Mouse (Mus musculus): ENCODE results near the gene Mllt3. TPM values are rescaled to one million over a fixed set of nuclear protein-coding genes. Genes with fewer than 3 reads are reported as not detected.

The Mllt3 gene
- polyA plus RNA-seq, 1 experiment from 2014 or later, result 67.2 TPM

- Histone ChIP-seq H3K9me3 (replicated peaks) (no peaks in the 10 kb centered on the region), H3K4me1 (peaks cover 14% of the 10 kb centered on the region), H3K27me3 (ENCODE audit: low read depth, poor library complexity, severe bottlenecking) (peaks cover 49% of the 10 kb centered on the region), H3K36me3 (peaks cover 36% of the 10 kb centered on the region), H3K4me3 (no peak overlapping the region), H3K27ac (replicated peaks) (no peak overlapping the region)
- DNase-seq (ENCODE audit: low spot score), result no peak
- 93% methylated on average over 3 of the region's 3 CpGs for WGBS
Measured at GRCm38 (mm10) chr4:87794216-87794615, 238.9 kb downstream of the Mllt3 start.

GRCm38 (mm10) chr4:87792511-87792910, 240.7 kb downstream of the Mllt3 start:
- H3K9me3 ChIP-seq (replicated peaks), result no peaks in the 10 kb centered on the region
- H3K27ac ChIP-seq (replicated peaks), result no peak overlapping the region
- H3K27me3 ChIP-seq (ENCODE audit: low read depth, poor library complexity, severe bottlenecking), result peaks cover 55% of the 10 kb centered on the region
- no peak overlapping the region for H3K4me3 ChIP-seq
- H3K4me1 ChIP-seq, result peaks cover 14% of the 10 kb centered on the region
- peaks cover 52% of the 10 kb centered on the region for H3K36me3 ChIP-seq
- 66% methylated on average over 5 of the region's 5 CpGs for WGBS
- DNase-seq (ENCODE audit: low spot score), result no peak

GRCm38 (mm10) chr4:87789446-87789845, 243.7 kb downstream of the Mllt3 start:
- Histone ChIP-seq H3K9me3 (replicated peaks) (no peaks in the 10 kb centered on the region), H3K4me1 (peaks cover 38% of the 10 kb centered on the region), H3K27ac (replicated peaks) (no peak overlapping the region), H3K27me3 (ENCODE audit: low read depth, poor library complexity, severe bottlenecking) (peaks cover 36% of the 10 kb centered on the region; the same call in 1 of the 2 replicates), H3K36me3 (peaks cover 52% of the 10 kb centered on the region), H3K4me3 (no peak overlapping the region)
- 92% methylated on average over 7 of the region's 7 CpGs for WGBS
- no peak for DNase-seq (ENCODE audit: low spot score)

- Histone ChIP-seq H3K4me1 (peaks cover 43% of the 10 kb centered on the region), H3K36me3 (peaks cover 52% of the 10 kb centered on the region), H3K4me3 (no peak overlapping the region), H3K27me3 (ENCODE audit: low read depth, poor library complexity, severe bottlenecking) (peaks cover 31% of the 10 kb centered on the region; the same call in 1 of the 2 replicates), H3K9me3 (replicated peaks) (no peaks in the 10 kb centered on the region), H3K27ac (replicated peaks) (no peak overlapping the region)
- 71% methylated on average over 8 of the region's 8 CpGs for WGBS
- peak; percentile 35 for DNase-seq (ENCODE audit: low spot score)
Measured at GRCm38 (mm10) chr4:87788691-87789090, 244.5 kb downstream of the Mllt3 start.

GRCm38 (mm10) chr4:87785132-87786074, 247.8 kb downstream of the Mllt3 start:
- peak overlapping the region; percentile 84 for H3K27ac ChIP-seq (replicated peaks)
- H3K27me3 ChIP-seq (ENCODE audit: low read depth, poor library complexity, severe bottlenecking), result peaks cover 16% of the 10 kb centered on the region; the same call in 1 of the 2 replicates
- H3K9me3 ChIP-seq (replicated peaks), result no peaks in the 10 kb centered on the region
- 8% methylated on average over 12 of the region's 12 CpGs for WGBS
- peak overlapping the region; percentile 34; the same call in 1 of the 2 replicates for H3K4me3 ChIP-seq
- H3K4me1 ChIP-seq, result peaks cover 32% of the 10 kb centered on the region
- peak; percentile 78 for DNase-seq (ENCODE audit: low spot score)
- peaks cover 58% of the 10 kb centered on the region for H3K36me3 ChIP-seq

GRCm38 (mm10) chr4:87783809-87784208, 249.4 kb downstream of the Mllt3 start:
- Histone ChIP-seq H3K27me3 (ENCODE audit: low read depth, poor library complexity, severe bottlenecking) (peaks cover 5% of the 10 kb centered on the region; the same call in 1 of the 2 replicates), H3K4me1 (peaks cover 32% of the 10 kb centered on the region), H3K27ac (replicated peaks) (0 out of 2 replicates have a peak overlapping the region, but pooled peaks have one; percentile 28), H3K4me3 (no peak overlapping the region), H3K9me3 (replicated peaks) (no peaks in the 10 kb centered on the region), H3K36me3 (peaks cover 54% of the 10 kb centered on the region)
- no peak for DNase-seq (ENCODE audit: low spot score)
- 79% methylated on average over 2 of the region's 2 CpGs for WGBS

- 93% methylated on average over 5 of the region's 5 CpGs for WGBS
- Histone ChIP-seq H3K4me1 (peaks cover 32% of the 10 kb centered on the region), H3K9me3 (replicated peaks) (no peaks in the 10 kb centered on the region), H3K27ac (replicated peaks) (no peak overlapping the region), H3K4me3 (no peak overlapping the region), H3K36me3 (peaks cover 49% of the 10 kb centered on the region), H3K27me3 (ENCODE audit: low read depth, poor library complexity, severe bottlenecking) (no peaks in the 10 kb centered on the region)
- DNase-seq (ENCODE audit: low spot score), result no peak
Measured at GRCm38 (mm10) chr4:87781971-87782370, 251.2 kb downstream of the Mllt3 start.

- no peak overlapping the region for H3K4me3 ChIP-seq
- WGBS, result 93% methylated on average over 2 of the region's 2 CpGs
- H3K36me3 ChIP-seq, result peaks cover 52% of the 10 kb centered on the region
Measured at GRCm38 (mm10) chr4:87775721-87776120, 257.4 kb downstream of the Mllt3 start.

GRCm38 (mm10) chr4:87774515-87774914, 258.6 kb downstream of the Mllt3 start:
- no peak for DNase-seq (ENCODE audit: low spot score)
- no peak overlapping the region for H3K4me3 ChIP-seq
- WGBS, result 92% methylated on average over 4 of the region's 4 CpGs
- H3K36me3 ChIP-seq, result peaks cover 42% of the 10 kb centered on the region
- no peaks in the 10 kb centered on the region for H3K9me3 ChIP-seq (replicated peaks)
- no peaks in the 10 kb centered on the region for H3K27me3 ChIP-seq (ENCODE audit: low read depth, poor library complexity, severe bottlenecking)
- no peaks in the 10 kb centered on the region; the same call in none of the 2 replicates for H3K4me1 ChIP-seq
- H3K27ac ChIP-seq (replicated peaks), result no peak overlapping the region

More at GRCm38 (mm10) chr4:87775721-87776120, 257.4 kb downstream of the Mllt3 start:
- H3K4me1 ChIP-seq, result no peaks in the 10 kb centered on the region
- H3K27me3 ChIP-seq (ENCODE audit: low read depth, poor library complexity, severe bottlenecking), result no peaks in the 10 kb centered on the region
- no peak for DNase-seq (ENCODE audit: low spot score)
- H3K27ac ChIP-seq (replicated peaks), result no peak overlapping the region
- H3K9me3 ChIP-seq (replicated peaks), result no peaks in the 10 kb centered on the region

- peak; percentile 66 for DNase-seq (ENCODE audit: low spot score)
- Histone ChIP-seq H3K4me1 (peaks cover 20% of the 10 kb centered on the region), H3K36me3 (peaks cover 4% of the 10 kb centered on the region), H3K4me3 (no peak overlapping the region), H3K9me3 (replicated peaks) (no peaks in the 10 kb centered on the region), H3K27ac (replicated peaks) (peak overlapping the region; percentile 74), H3K27me3 (ENCODE audit: low read depth, poor library complexity, severe bottlenecking) (no peaks in the 10 kb centered on the region)
- WGBS, result 30% methylated on average over 11 of the region's 11 CpGs
Measured at GRCm38 (mm10) chr4:87767711-87768561, 265.2 kb downstream of the Mllt3 start.

- 71% methylated on average over 3 of the region's 3 CpGs for WGBS
- Histone ChIP-seq H3K9me3 (replicated peaks) (no peaks in the 10 kb centered on the region), H3K36me3 (no peaks in the 10 kb centered on the region), H3K27me3 (ENCODE audit: low read depth, poor library complexity, severe bottlenecking) (no peaks in the 10 kb centered on the region), H3K4me1 (peaks cover 20% of the 10 kb centered on the region), H3K27ac (replicated peaks) (no peak overlapping the region), H3K4me3 (no peak overlapping the region)
- DNase-seq (ENCODE audit: low spot score), result no peak
Measured at GRCm38 (mm10) chr4:87765729-87766128, 267.4 kb downstream of the Mllt3 start.

- no peaks in the 10 kb centered on the region for H3K36me3 ChIP-seq
- H3K4me3 ChIP-seq, result no peak overlapping the region
- H3K27me3 ChIP-seq (ENCODE audit: low read depth, poor library complexity, severe bottlenecking), result no peaks in the 10 kb centered on the region
- WGBS, result 82% methylated on average over 2 of the region's 2 CpGs
- H3K9me3 ChIP-seq (replicated peaks), result no peaks in the 10 kb centered on the region
- no peaks in the 10 kb centered on the region for H3K4me1 ChIP-seq
- no peak overlapping the region for H3K27ac ChIP-seq (replicated peaks)
- DNase-seq (ENCODE audit: low spot score), result no peak
Measured at GRCm38 (mm10) chr4:87761075-87761474, 272.1 kb downstream of the Mllt3 start.

Measured in midbrain, embryonic 10.5 days (tissue).